Mouse (Mus musculus): ENCODE measurements around the gene Sptbn1. TPM values are rescaled to one million over a fixed set of nuclear protein-coding genes. Genes with fewer than 3 reads are reported as not detected.
A peak's percentile ranks its signal among the peaks of the same experiment; 100 is the strongest.

The Sptbn1 gene
- total RNA-seq (2021) = 100 to 1,000 TPM; 534 to 545 TPM
- long read RNA-seq, experiment 1, full-length matches to known transcripts = 44 of 180 reads
- long read RNA-seq, experiment 1, partial matches to known transcripts = 124 of 180 reads
- long read RNA-seq, experiment 1, other reads (novel, unspliced or antisense) = 12 of 180 reads
- long read RNA-seq, experiment 2, full-length matches to known transcripts = 15 of 104 reads
- long read RNA-seq, experiment 2, partial matches to known transcripts = 65 of 104 reads
- long read RNA-seq, experiment 2, other reads (novel, unspliced or antisense) = 24 of 104 reads

GRCm38 (mm10) chr11:30267892-30268647, at the start of gene Sptbn1:
TSS of gene Sptbn1 (minus strand) at chr11:30268175.
- peak; percentile 72 to 86 for DNase-seq (ENCODE audit: low spot score in 2 of 2)

- DNase-seq (ENCODE audit: low spot score in 2 of 2) = no peak
Observed at GRCm38 (mm10) chr11:30294279-30294678, 26.3 kb upstream of the Sptbn1 start.

- DNase-seq (ENCODE audit: low spot score in 2 of 2) = no peak
Observed at GRCm38 (mm10) chr11:30292221-30293160, 24.5 kb upstream of the Sptbn1 start.

- DNase-seq (ENCODE audit: low spot score in 2 of 2) = no peak
Observed at GRCm38 (mm10) chr11:30291155-30291554, 23.2 kb upstream of the Sptbn1 start.

GRCm38 (mm10) chr11:30289470-30290431, 21.8 kb upstream of the Sptbn1 start:
- DNase-seq (ENCODE audit: low spot score in 2 of 2) = no peak

GRCm38 (mm10) chr11:30288075-30288474, 20.1 kb upstream of the Sptbn1 start:
- no peak for DNase-seq (ENCODE audit: low spot score in 2 of 2)

- no peak for DNase-seq (ENCODE audit: low spot score in 2 of 2)
Observed at GRCm38 (mm10) chr11:30283710-30284109, 15.7 kb upstream of the Sptbn1 start.

- DNase-seq (ENCODE audit: low spot score in 2 of 2) = no peak
Observed at GRCm38 (mm10) chr11:30281096-30281495, 13.1 kb upstream of the Sptbn1 start.

GRCm38 (mm10) chr11:30279278-30279677, 11.3 kb upstream of the Sptbn1 start:
- DNase-seq (ENCODE audit: low spot score in 2 of 2) = no peak

GRCm38 (mm10) chr11:30275436-30276031, 7.6 kb upstream of the Sptbn1 start:
- DNase-seq (ENCODE audit: low spot score in 2 of 2) = no peak

- DNase-seq (ENCODE audit: low spot score in 2 of 2) = no peak
Observed at GRCm38 (mm10) chr11:30269524-30269923, 1.5 kb upstream of the Sptbn1 start.

GRCm38 (mm10) chr11:30268648-30269375, 837 bp upstream of the Sptbn1 start:
- peak in 1 of 2 experiments; percentile 17 for DNase-seq (ENCODE audit: low spot score in 2 of 2)

- DNase-seq (ENCODE audit: low spot score in 2 of 2) = peak; percentile 64 to 75
Observed at GRCm38 (mm10) chr11:30267036-30267891, 711 bp downstream of the Sptbn1 start.

- DNase-seq (ENCODE audit: low spot score in 2 of 2) = no peak
Observed at GRCm38 (mm10) chr11:30266691-30267035, 1.3 kb downstream of the Sptbn1 start.

- DNase-seq (ENCODE audit: low spot score in 2 of 2) = no peak
Observed at GRCm38 (mm10) chr11:30265666-30266065, 2.3 kb downstream of the Sptbn1 start.

GRCm38 (mm10) chr11:30263627-30264026, 4.3 kb downstream of the Sptbn1 start:
- DNase-seq (ENCODE audit: low spot score in 2 of 2) = no peak

GRCm38 (mm10) chr11:30258739-30259350, 9.1 kb downstream of the Sptbn1 start:
- no peak for DNase-seq (ENCODE audit: low spot score in 2 of 2)

- no peak for DNase-seq (ENCODE audit: low spot score in 2 of 2)
Observed at GRCm38 (mm10) chr11:30257812-30258211, 10.2 kb downstream of the Sptbn1 start.

Measured in left cerebral cortex, adult 18-20 months (tissue).